Mouse (Mus musculus) CH12.LX (cell line): Measurements from ENCODE around the gene Arid4a. TPM values are rescaled to one million over a fixed set of nuclear protein-coding genes. Genes with fewer than 3 reads are reported as not detected.

Experiments
- DNase-seq: peaks from one replicate; pipeline ENCODE4 v3.0.0-alpha.2; 2013; ENCODE audit errors: extremely low read depth
- H3K27ac ChIP-seq: 2 replicates; pipeline ENCODE4 v1.5.1; 2012; ENCODE audit warnings: low read depth, mild to moderate bottlenecking, control low read depth, moderate library complexity; ENCODE audit not compliant: insufficient read depth
- H3K27me3 ChIP-seq: replicated peaks from 2 replicates; pipeline ENCODE3; 2012; ENCODE audit warnings: inconsistent platforms
- H3K36me3 ChIP-seq, 2 experiments: replicated peaks in 1 of 2; 2 replicates each; pipeline versions ENCODE3 to v1.6.1; 2012; ENCODE audit warnings: inconsistent platforms in 1 of 2, low read length in 1 of 2, mild to moderate bottlenecking in 1 of 2, mixed read lengths in 1 of 2, moderate library complexity in 1 of 2; ENCODE audit not compliant: control insufficient read depth in 1 of 2, insufficient read depth in 1 of 2
- H3K4me1 ChIP-seq, 2 experiments: 2 replicates each; pipeline ENCODE4 v1.6.1; 2012; ENCODE audit warnings: inconsistent platforms in 1 of 2, moderate library complexity in 1 of 2; ENCODE audit not compliant: insufficient read depth in 2 of 2, control insufficient read depth in 1 of 2
- H3K4me2 ChIP-seq: 2 replicates; pipeline ENCODE4 v1.6.1; 2012; ENCODE audit warnings: low read depth, mild to moderate bottlenecking, control low read depth; ENCODE audit not compliant: poor library complexity, insufficient read depth, severe bottlenecking
- H3K4me3 ChIP-seq, 3 experiments: fragments of 150-350 bp in 1 of 3; sonication (generic) in 1 of 3; replicated peaks in 1 of 3; 2 replicates each; pipeline versions ENCODE3 to v1.5.1; 2011 to 2012; ENCODE audit warnings: low read depth in 2 of 3, low read length in 2 of 3, mild to moderate bottlenecking in 2 of 3, moderate library complexity in 2 of 3, control low read depth in 1 of 3, improper control_type of control experiment in 1 of 3, inconsistent platforms in 1 of 3, mixed read lengths in 1 of 3; ENCODE audit not compliant: poor library complexity in 1 of 3
- H3K79me2 ChIP-seq: replicated peaks from 2 replicates; pipeline ENCODE4 v1.6.1; 2012; ENCODE audit warnings: mild to moderate bottlenecking, moderate library complexity; ENCODE audit not compliant: control insufficient read depth, poor library complexity, insufficient read depth, severe bottlenecking; ENCODE audit errors: extremely low read depth
- H3K9ac ChIP-seq: 2 replicates; pipeline ENCODE4 v1.6.1; 2012; ENCODE audit warnings: low read depth, mild to moderate bottlenecking, control low read depth, moderate library complexity; ENCODE audit not compliant: insufficient read depth
- H3K9me3 ChIP-seq: replicated peaks from 2 replicates; pipeline ENCODE3; 2012; ENCODE audit warnings: low read length, inconsistent platforms, mixed read lengths
- BHLHE40 ChIP-seq: IDR thresholded peaks from 2 replicates; pipeline ENCODE4 v1.6.1; 2011; ENCODE audit warnings: mild to moderate bottlenecking, low read depth, low read length, improper control_type of control experiment
- CHD1 ChIP-seq: IDR thresholded peaks from 2 replicates; pipeline ENCODE4 v1.6.1; 2012; ENCODE audit warnings: low read depth, low read length, improper control_type of control experiment, inconsistent platforms
- CHD2 ChIP-seq: IDR thresholded peaks from 2 replicates; pipeline ENCODE4 v1.6.1; 2011; ENCODE audit warnings: low read length, improper control_type of control experiment
- CTCF ChIP-seq, 2 experiments: IDR thresholded peaks in 1 of 2; conservative IDR thresholded peaks in 1 of 2; 2 replicates each; pipeline ENCODE4 v1.5.1; 2011 to 2012; ENCODE audit warnings: low read depth in 2 of 2, low read length in 2 of 2, improper control_type of control experiment in 1 of 2, inconsistent platforms in 1 of 2, mild to moderate bottlenecking in 1 of 2, moderate library complexity in 1 of 2
- E2F4 ChIP-seq: IDR thresholded peaks from 2 replicates; pipeline ENCODE4 v1.6.1; 2011; ENCODE audit warnings: low read depth, low read length, improper control_type of control experiment; ENCODE audit not compliant: insufficient replicate concordance
- ELF1 ChIP-seq: IDR thresholded peaks from 2 replicates; pipeline ENCODE4 v1.6.1; 2014; ENCODE audit warnings: low read depth, mild to moderate bottlenecking, inconsistent platforms, low read length, improper control_type of control experiment
- EP300 ChIP-seq: IDR thresholded peaks from 2 replicates; pipeline ENCODE4 v1.6.1; 2011; ENCODE audit warnings: low read length, improper control_type of control experiment
- ETS1 ChIP-seq: conservative IDR thresholded peaks from 2 replicates; pipeline ENCODE4 v1.6.1; 2012; ENCODE audit warnings: low read depth, mild to moderate bottlenecking, inconsistent platforms, low read length, improper control_type of control experiment, moderate library complexity
- GABPA ChIP-seq: IDR thresholded peaks from 2 replicates; pipeline ENCODE4 v1.6.1; 2012; ENCODE audit warnings: low read depth, low read length, improper control_type of control experiment, inconsistent platforms; ENCODE audit not compliant: insufficient replicate concordance
- HCFC1 ChIP-seq: IDR thresholded peaks from 2 replicates; pipeline ENCODE4 v1.6.1; 2012; ENCODE audit warnings: low read depth, mild to moderate bottlenecking, inconsistent platforms, low read length, improper control_type of control experiment
- IRF4 ChIP-seq: IDR thresholded peaks from 2 replicates; pipeline ENCODE4 v1.6.1; 2014; ENCODE audit warnings: low read depth, mild to moderate bottlenecking, inconsistent platforms, low read length, improper control_type of control experiment
- JUN ChIP-seq: IDR thresholded peaks from 2 replicates; pipeline ENCODE4 v1.6.1; 2011; ENCODE audit warnings: low read depth, mild to moderate bottlenecking, low read length, improper control_type of control experiment, moderate library complexity; ENCODE audit not compliant: insufficient read depth
- JUND ChIP-seq: conservative IDR thresholded peaks from 2 replicates; pipeline ENCODE4 v1.6.1; 2011; ENCODE audit warnings: low read depth, low read length, improper control_type of control experiment
- KAT2A ChIP-seq: IDR thresholded peaks from 2 replicates; pipeline ENCODE4 v1.6.1; 2012; ENCODE audit warnings: low read length, improper control_type of control experiment, inconsistent platforms; ENCODE audit not compliant: insufficient replicate concordance
- MAFK ChIP-seq: IDR thresholded peaks from 2 replicates; pipeline ENCODE4 v1.6.1; 2011; ENCODE audit warnings: low read length, improper control_type of control experiment; ENCODE audit not compliant: insufficient replicate concordance
- MEF2A ChIP-seq: IDR thresholded peaks from 2 replicates; pipeline ENCODE4 v1.6.1; 2014; ENCODE audit warnings: low read depth, mild to moderate bottlenecking, inconsistent platforms, low read length, improper control_type of control experiment, borderline replicate concordance
- MXI1 ChIP-seq: IDR thresholded peaks from 2 replicates; pipeline ENCODE4 v1.6.1; 2011; ENCODE audit warnings: mild to moderate bottlenecking, low read depth, low read length, improper control_type of control experiment
- MYC ChIP-seq: IDR thresholded peaks from 2 replicates; pipeline ENCODE4 v1.6.1; 2011; ENCODE audit warnings: low read depth, mild to moderate bottlenecking, improper control_type of control experiment, low read length
- NELFE ChIP-seq: IDR thresholded peaks from 2 replicates; pipeline ENCODE4 v1.6.1; 2011; ENCODE audit warnings: low read depth, low read length, improper control_type of control experiment
- NRF1 ChIP-seq: IDR thresholded peaks from 2 replicates; pipeline ENCODE4 v1.6.1; 2014; ENCODE audit warnings: low read depth, mild to moderate bottlenecking, inconsistent platforms, low read length, improper control_type of control experiment, moderate library complexity
- PAX5 ChIP-seq: IDR thresholded peaks from 2 replicates; pipeline ENCODE4 v1.6.1; 2012; ENCODE audit warnings: low read length, inconsistent platforms, mixed read lengths
- POLR2A ChIP-seq: IDR thresholded peaks from 2 replicates; pipeline ENCODE4 v1.6.1; 2011; ENCODE audit warnings: low read depth, mild to moderate bottlenecking, improper control_type of control experiment, low read length
- SIN3A ChIP-seq: IDR thresholded peaks from 2 replicates; pipeline ENCODE4 v1.6.1; 2012; ENCODE audit warnings: low read length, improper control_type of control experiment, inconsistent platforms
- SMC3 ChIP-seq: IDR thresholded peaks from 2 replicates; pipeline ENCODE4 v1.6.1; 2011; ENCODE audit warnings: low read depth, low read length, improper control_type of control experiment
- TBP ChIP-seq: conservative IDR thresholded peaks from 2 replicates; pipeline ENCODE4 v1.6.1; 2011; ENCODE audit warnings: low read depth, low read length, improper control_type of control experiment
- TCF12 ChIP-seq: IDR thresholded peaks from 2 replicates; pipeline ENCODE4 v1.6.1; 2014; ENCODE audit warnings: low read depth, mild to moderate bottlenecking, inconsistent platforms, low read length, improper control_type of control experiment
- UBTF ChIP-seq: IDR thresholded peaks from 2 replicates; pipeline ENCODE4 v1.6.1; 2012; ENCODE audit warnings: low read depth, mild to moderate bottlenecking, inconsistent platforms, low read length, improper control_type of control experiment, moderate library complexity
- ZC3H11A ChIP-seq: IDR thresholded peaks from 2 replicates; pipeline ENCODE4 v1.6.1; 2012; ENCODE audit warnings: low read depth, mild to moderate bottlenecking, inconsistent platforms, low read length, improper control_type of control experiment
- ZMIZ1 ChIP-seq: IDR thresholded peaks from 2 replicates; pipeline ENCODE4 v1.6.1; 2012; ENCODE audit warnings: low read depth, mild to moderate bottlenecking, inconsistent platforms, low read length, improper control_type of control experiment
- ZNF384 ChIP-seq: IDR thresholded peaks from 2 replicates; pipeline ENCODE4 v1.6.1; 2012; ENCODE audit warnings: low read depth, low read length, improper control_type of control experiment, inconsistent platforms
- dilution Hi-C: fragments of 300-500 bp; cut with MboI; formaldehyde crosslinking; loops from 2 replicates; pipeline ENCODE4 v1.14.3; 2020; ENCODE audit warnings: low sequenced_read_pairs; ENCODE audit not compliant: extremely low pct_unique_long_range_greater_than_20kb, extremely low pct_ligation_motif_present
- in situ Hi-C: fragments of 300-500 bp; cut with MboI; formaldehyde crosslinking; loops from 3 replicates; pipeline ENCODE4 v1.14.3; 2019; ENCODE audit warnings: low sequenced_read_pairs, low pct_ligation_motif_present, low pct_unique_long_range_greater_than_20kb, mixed read lengths
- polyA plus RNA-seq: library from polyadenylated mRNA; unstranded; fragments of >175 nt; gene quantifications from 2 replicates; pipeline ENCODE4 v1.2.1, GENCODE M21; 2012; ENCODE audit warnings: low read depth; ENCODE audit not compliant: insufficient read length
- total RNA-seq, 2 experiments: library from RNA; depleted of rRNA; stranded (reverse); fragments of 300-350 nt in 1 of 2; fragments of >200 nt in 1 of 2; gene quantifications; 2 replicates each; pipeline ENCODE4 v1.2.3; 2012 to 2014

The Arid4a gene
- total and polyA plus RNA-seq, 3 experiments = 8.0 to 20.8 (median 9.7) TPM

DNA sequence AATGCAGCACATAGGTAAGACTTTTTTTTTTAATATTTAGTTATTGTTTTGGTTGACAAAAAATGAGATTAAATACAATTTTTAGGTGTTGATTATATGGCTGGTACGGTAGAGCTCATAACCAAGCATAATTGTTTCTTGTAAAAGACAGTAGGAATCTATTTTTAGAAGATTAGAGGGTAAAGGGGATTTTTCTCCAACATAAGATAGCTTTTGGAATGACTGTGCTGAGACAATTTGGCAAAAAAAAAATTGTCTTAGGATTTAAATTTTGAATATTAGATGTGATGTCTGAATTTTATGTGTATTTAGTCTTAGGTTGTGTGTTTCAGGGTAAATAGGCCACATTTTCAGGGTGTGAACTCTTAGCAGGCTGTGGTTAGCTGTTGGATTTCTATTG lies 32.8 kb downstream of the Arid4a start:
- dilution Hi-C loops (no loop called here), in situ Hi-C loops (loop anchor here (10.0 kb wide), 1 partner anchor 74 kb away; the partner anchor contains the start of gene Psma3)
- DNase-seq = no peak
- Histone ChIP-seq H3K4me2 (peak overlapping the region; percentile 60), H3K27ac (peak overlapping the region; percentile 70), H3K79me2 (peaks cover 24% of the 10 kb centered on the region), H3K9ac (peak overlapping the region; percentile 50; the same call in 1 of the 2 replicates), H3K36me3 (peaks cover 11 to 41% of the 10 kb centered on the region in 2 experiments), H3K9me3 (no peaks in the 10 kb centered on the region), H3K27me3 (no peaks in the 10 kb centered on the region), H3K4me3 (peak overlapping the region; percentile 51 to 64 (median 56)), H3K4me1 (peaks cover 0 to 27% of the 10 kb centered on the region in 2 experiments; a peak in 2 of 4 replicates)
- TF ChIP-seq TCF12 (0 out of 2 replicates have a peak, but pooled peaks have one; percentile 13), CHD1 (peak; percentile 14), JUN (peak; percentile 77), IRF4 (peak; percentile 92), MEF2A (peak; percentile 94), ETS1 (peak; percentile 21; the same call in 1 of the 2 replicates), SIN3A (peak; percentile 2; the same call in 1 of the 2 replicates), TBP (no peak), NELFE (no peak), MXI1 (no peak), JUND (peak; percentile 86), ZNF384 (peak; percentile 93), GABPA (no peak), EP300 (peak; percentile 57; the same call in 1 of the 2 replicates)

DNA sequence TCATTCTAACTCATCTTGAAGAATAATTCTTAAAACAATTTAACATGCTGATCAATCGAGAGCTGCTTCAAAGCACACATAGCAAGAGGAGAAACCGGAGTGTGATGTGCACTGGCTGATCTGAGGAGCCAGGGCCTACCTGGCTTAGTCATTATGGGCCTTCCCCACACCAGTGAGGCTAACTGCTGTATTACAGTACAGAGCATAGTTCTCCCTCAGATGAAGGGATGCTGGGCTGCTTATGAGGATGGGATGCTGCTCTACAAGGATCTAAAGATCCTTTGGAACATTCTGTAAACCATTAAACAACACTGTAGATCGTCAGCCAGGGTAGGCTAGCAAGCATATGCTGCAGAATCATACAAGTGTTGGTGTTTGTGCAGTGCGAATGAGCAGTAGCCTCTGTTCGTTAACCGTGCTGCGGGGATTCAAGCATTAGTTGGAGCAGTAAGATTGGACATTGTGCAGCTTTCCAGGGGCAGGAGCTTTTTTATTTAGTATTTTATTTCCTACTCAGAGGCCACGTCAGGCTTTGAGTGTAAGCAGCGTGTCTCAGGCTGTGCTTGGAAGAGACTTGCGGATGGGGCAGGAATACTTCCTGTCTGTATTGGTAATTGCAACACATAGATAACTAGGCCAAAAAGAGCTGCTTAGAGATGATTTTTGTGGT lies 33.9 kb downstream of the Arid4a start:
- in situ Hi-C loops = loop anchor here (10.0 kb wide), 1 partner anchor 75 kb away; the partner anchor contains the start of gene Psma3
- peak overlapping the region; percentile 73 for H3K27ac ChIP-seq
- H3K36me3 ChIP-seq = peaks cover 9 to 38% of the 10 kb centered on the region in 2 experiments
- H3K4me1 ChIP-seq = peaks cover 0 to 25% of the 10 kb centered on the region in 2 experiments; a peak in 2 of 4 replicates
- peak overlapping the region; percentile 50 for H3K9ac ChIP-seq
- H3K9me3 ChIP-seq = no peaks in the 10 kb centered on the region
- dilution Hi-C loops = no loop called here
- H3K4me3 ChIP-seq = peak overlapping the region; percentile 51 to 64 (median 53)
- H3K27me3 ChIP-seq = no peaks in the 10 kb centered on the region
- H3K4me2 ChIP-seq = peak overlapping the region; percentile 97
- peak; percentile 66 for DNase-seq
- H3K79me2 ChIP-seq = peaks cover 35% of the 10 kb centered on the region
- TF ChIP-seq TBP (no peak), POLR2A (peak; percentile 48; the same call in 1 of the 2 replicates), GABPA (no peak), SMC3 (no peak), MYC (no peak; the same call in 1 of the 2 replicates), SIN3A (peak; percentile 67; the same call in 1 of the 2 replicates), E2F4 (no peak), ZC3H11A (no peak), NRF1 (no peak), CHD1 (no peak), ETS1 (no peak), PAX5 (no peak), CHD2 (no peak), MAFK (0 out of 2 replicates have a peak, but pooled peaks have one; percentile 0), CTCF (conservative IDR thresholded peaks at IDR 0.05 in 1 of 2, IDR thresholded peaks at IDR 0.05 in 1 of 2; ENCODE audit: low read depth in 2 of 2, low read length in 2 of 2) (no peak), MEF2A (no peak), KAT2A (no peak), ELF1 (peak; percentile 35; the same call in 1 of the 2 replicates), HCFC1 (peak; percentile 21; the same call in 1 of the 2 replicates), ZMIZ1 (no peak), UBTF (no peak; the same call in 1 of the 2 replicates), JUN (no peak), BHLHE40 (no peak)
